Mouse (Mus musculus) forebrain, embryonic 11.5 days (tissue): ENCODE results near the gene Ssbp1. TPM values are rescaled to one million over a fixed set of nuclear protein-coding genes. Genes with fewer than 3 reads are reported as not detected.

Experiments used
- ATAC-seq: fragments of 200-750 bp; cut with Nextera tagmentation; replicated peaks from 2 replicates; pipeline ENCODE4 v1.8.0; 2017; ENCODE audit warnings: moderate TSS enrichment; ENCODE audit not compliant: low FRiP score
- DNase-seq: peaks from one replicate; pipeline ENCODE4 v3.0.0-alpha.2; 2017; ENCODE audit warnings: low spot score
- H3K27ac ChIP-seq: fragments of 300-500 bp; sonication (generic); 2 replicates; pipeline ENCODE4 v1.5.1; 2014; ENCODE audit warnings: low read depth, low read length
- H3K27me3 ChIP-seq: fragments of 300-500 bp; sonication (generic); 2 replicates; pipeline ENCODE4 v1.6.1; 2014; ENCODE audit warnings: mild to moderate bottlenecking, low read length, mixed read lengths; ENCODE audit not compliant: control insufficient read depth, insufficient read depth
- H3K36me3 ChIP-seq: fragments of 300-500 bp; sonication (generic); 2 replicates; pipeline ENCODE4 v1.6.1; 2014; ENCODE audit warnings: mild to moderate bottlenecking, low read length, moderate library complexity, mixed read lengths; ENCODE audit not compliant: control insufficient read depth, insufficient read depth
- H3K4me1 ChIP-seq: fragments of 300-500 bp; sonication (generic); replicated peaks from 2 replicates; pipeline ENCODE4 v1.6.1; 2014; ENCODE audit warnings: low read length, mixed read lengths; ENCODE audit not compliant: control insufficient read depth, insufficient read depth
- H3K4me2 ChIP-seq: fragments of 300-500 bp; sonication (generic); 2 replicates; pipeline ENCODE4 v1.6.1; 2014; ENCODE audit warnings: low read depth, mild to moderate bottlenecking, low read length, moderate library complexity, mixed read lengths; ENCODE audit not compliant: severe bottlenecking
- H3K4me3 ChIP-seq: fragments of 300-500 bp; sonication (generic); 2 replicates; pipeline ENCODE4 v1.5.1; 2014; ENCODE audit warnings: low read depth, low read length
- H3K9ac ChIP-seq: fragments of 300-500 bp; sonication (generic); 2 replicates; pipeline ENCODE4 v1.6.1; 2014; ENCODE audit warnings: low read length
- H3K9me3 ChIP-seq: fragments of 300-500 bp; sonication (generic); 2 replicates; pipeline ENCODE4 v1.6.1; 2016; ENCODE audit warnings: low read length, mixed read lengths; ENCODE audit not compliant: control insufficient read depth
- WGBS: fragments of 180-500 bp; shearing (Covaris S2); extraction: QIAGEN DNeasy Blood & Tissue Kit; methylation state at CpG from one replicate; pipeline ENCODE4 v1.1.7; 2014; 5-methylcytosine and 5-hydroxymethylcytosine counted together
- polyA plus RNA-seq: library from polyadenylated mRNA; unstranded; fragments of >200 nt; fragmentation: Nextera tagmentation; extraction: Ambion mirVana; gene quantifications from 2 replicates; pipeline ENCODE4 v1.2.1, GENCODE M21; 2014

Ssbp1 gene
- polyA plus RNA-seq, 1 experiment from 2014 or later, result 197 TPM

- DNase-seq (no peak), ATAC-seq (no peak)
- H3K4me1 ChIP-seq, result peaks cover 5% of the 10 kb centered on the region
- no peaks in the 10 kb centered on the region for H3K27me3 ChIP-seq
- H3K27ac ChIP-seq, result no peak overlapping the region
- no peaks in the 10 kb centered on the region for H3K9me3 ChIP-seq
- H3K36me3 ChIP-seq, result no peaks in the 10 kb centered on the region
- H3K4me2 ChIP-seq, result no peak overlapping the region
- H3K4me3 ChIP-seq, result no peak overlapping the region
- H3K9ac ChIP-seq, result no peak overlapping the region
Measured at GRCm38 (mm10) chr6:40431812-40432211, 39.3 kb upstream of the Ssbp1 start.

GRCm38 (mm10) chr6:40432346-40433275 lies 38.5 kb upstream of the Ssbp1 start:
- peaks cover 5% of the 10 kb centered on the region for H3K4me1 ChIP-seq
- H3K27me3 ChIP-seq, result no peaks in the 10 kb centered on the region; the same call in 1 of the 2 replicates
- H3K27ac ChIP-seq, result no peak overlapping the region
- WGBS, result 91% methylated on average over 17 of the region's 17 CpGs
- no peak overlapping the region for H3K4me2 ChIP-seq
- H3K4me3 ChIP-seq, result no peak overlapping the region
- DNase-seq, result no peak
- no peak overlapping the region for H3K9ac ChIP-seq
- no peaks in the 10 kb centered on the region for H3K36me3 ChIP-seq
- no peaks in the 10 kb centered on the region for H3K9me3 ChIP-seq
- no peak for ATAC-seq

- Histone ChIP-seq H3K9ac (peak overlapping the region; percentile 84), H3K27ac (no peak overlapping the region), H3K9me3 (no peaks in the 10 kb centered on the region), H3K27me3 (no peaks in the 10 kb centered on the region; the same call in 1 of the 2 replicates), H3K4me2 (peak overlapping the region; percentile 87), H3K4me3 (peak overlapping the region; percentile 78), H3K4me1 (peaks cover 3% of the 10 kb centered on the region), H3K36me3 (no peaks in the 10 kb centered on the region)
- 8% methylated on average over 7 of the region's 7 CpGs for WGBS
- no peak for ATAC-seq
- no peak for DNase-seq
Measured at GRCm38 (mm10) chr6:40434697-40435096, 36.5 kb upstream of the Ssbp1 start.

GRCm38 (mm10) chr6:40435151-40436046 lies 35.8 kb upstream of the Ssbp1 start:
- Histone ChIP-seq H3K4me3 (peak overlapping the region; percentile 78), H3K9me3 (no peaks in the 10 kb centered on the region), H3K36me3 (no peaks in the 10 kb centered on the region), H3K9ac (peak overlapping the region; percentile 84), H3K4me2 (peak overlapping the region; percentile 87), H3K4me1 (no peaks in the 10 kb centered on the region; the same call in 1 of the 2 replicates), H3K27me3 (no peaks in the 10 kb centered on the region; the same call in 1 of the 2 replicates), H3K27ac (peak overlapping the region; percentile 66)
- peak; percentile 84 for DNase-seq
- peak; percentile 79 for ATAC-seq
- under 1% methylated on average over 67 of the region's 72 CpGs for WGBS

GRCm38 (mm10) chr6:40436047-40436483 lies 35.1 kb upstream of the Ssbp1 start, which contains the start of gene E330009J07Rik:
E330009J07Rik (minus strand) TSS chr6:40436135.
- peak; percentile 92 for ATAC-seq
- peak within 1 kb of the TSS; percentile 84 for H3K9ac ChIP-seq
- under 1% methylated on average over 36 of the region's 38 CpGs for whole genome bisulfite sequencing
- H3K27ac ChIP-seq, result peak within 1 kb of the TSS; percentile 66
- H3K9me3 ChIP-seq, result no peaks in the 10 kb centered on the region
- H3K4me2 ChIP-seq, result peak within 1 kb of the TSS; percentile 87
- H3K4me3 ChIP-seq, result peak within 1 kb of the TSS; percentile 78
- no peaks in the 10 kb centered on the region; the same call in 1 of the 2 replicates for H3K4me1 ChIP-seq
- no peaks in the 10 kb centered on the region; the same call in 1 of the 2 replicates for H3K27me3 ChIP-seq
- H3K36me3 ChIP-seq, result no peaks in the 10 kb centered on the region
- peak; percentile 90 for DNase-seq

- DNase-seq, result no peak
- Histone ChIP-seq H3K4me2 (no peak within 1 kb of the TSS), H3K27ac (no peak within 1 kb of the TSS), H3K36me3 (no peaks in the 10 kb centered on the region), H3K9ac (no peak within 1 kb of the TSS), H3K4me3 (no peak within 1 kb of the TSS), H3K9me3 (no peaks in the 10 kb centered on the region), H3K4me1 (no peaks in the 10 kb centered on the region; the same call in 1 of the 2 replicates), H3K27me3 (no peaks in the 10 kb centered on the region; the same call in 1 of the 2 replicates)
- no peak for ATAC-seq
- WGBS, result 84% methylated on average over 5 of the region's 5 CpGs
Measured at GRCm38 (mm10) chr6:40438936-40439335, 32.2 kb upstream of the Ssbp1 start, which contains the start of gene Wee2. Wee2 (plus strand) TSS chr6:40439088.

GRCm38 (mm10) chr6:40439731-40440130 lies 31.4 kb upstream of the Ssbp1 start:
- WGBS, result 57% methylated on average over 12 of the region's 12 CpGs
- no peaks in the 10 kb centered on the region for H3K9me3 ChIP-seq
- no peak for DNase-seq
- no peak overlapping the region for H3K4me2 ChIP-seq
- no peak overlapping the region for H3K4me3 ChIP-seq
- no peak overlapping the region for H3K27ac ChIP-seq
- no peaks in the 10 kb centered on the region for H3K36me3 ChIP-seq
- no peak overlapping the region for H3K9ac ChIP-seq
- no peaks in the 10 kb centered on the region; the same call in 1 of the 2 replicates for H3K4me1 ChIP-seq
- no peak for ATAC-seq
- no peaks in the 10 kb centered on the region; the same call in 1 of the 2 replicates for H3K27me3 ChIP-seq

- Histone ChIP-seq H3K9ac (no peak overlapping the region), H3K4me3 (no peak overlapping the region), H3K4me1 (no peaks in the 10 kb centered on the region), H3K27ac (no peak overlapping the region), H3K9me3 (no peaks in the 10 kb centered on the region), H3K4me2 (no peak overlapping the region), H3K27me3 (no peaks in the 10 kb centered on the region; the same call in 1 of the 2 replicates), H3K36me3 (no peaks in the 10 kb centered on the region)
- ATAC-seq, result no peak
- DNase-seq, result no peak
- 78% methylated on average over 3 of the region's 3 CpGs for WGBS
Measured at GRCm38 (mm10) chr6:40441276-40441675, 29.9 kb upstream of the Ssbp1 start.
